Mouse (Mus musculus) liver (tissue): ENCODE data around the gene Srrm2.
"Not testable (repeated sequence)": the region's sequence is repeated elsewhere in the genome, so short reads cannot be mapped to it uniquely, and the experiment has no call there.

ENCODE experiments used
- DNase-seq: peaks from one replicate; pipeline ENCODE4 v3.0.0-alpha.2; 2020; ENCODE audit warnings: mixed read lengths

Srrm2 gene

DNA sequence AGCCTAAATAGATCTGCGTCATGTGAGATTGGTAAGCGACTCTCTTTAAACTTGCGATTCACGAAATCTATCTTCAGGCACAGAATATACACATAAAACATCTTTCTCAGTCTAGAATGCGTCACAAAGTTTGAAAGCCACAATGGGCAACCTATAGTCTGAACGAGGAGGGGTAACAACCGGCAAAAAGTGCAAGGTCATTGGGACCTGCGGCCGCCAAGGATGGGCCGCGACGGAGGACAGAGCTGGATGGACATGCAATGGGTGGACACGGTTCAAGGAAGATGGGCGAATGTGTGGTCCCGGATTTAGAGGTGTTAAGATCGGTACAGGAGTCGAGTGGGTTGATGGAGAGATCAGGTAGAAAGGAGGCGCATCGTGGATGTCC lies 19.4 kb upstream of the Srrm2 start:
- peak; percentile 53 for DNase-seq

DNA sequence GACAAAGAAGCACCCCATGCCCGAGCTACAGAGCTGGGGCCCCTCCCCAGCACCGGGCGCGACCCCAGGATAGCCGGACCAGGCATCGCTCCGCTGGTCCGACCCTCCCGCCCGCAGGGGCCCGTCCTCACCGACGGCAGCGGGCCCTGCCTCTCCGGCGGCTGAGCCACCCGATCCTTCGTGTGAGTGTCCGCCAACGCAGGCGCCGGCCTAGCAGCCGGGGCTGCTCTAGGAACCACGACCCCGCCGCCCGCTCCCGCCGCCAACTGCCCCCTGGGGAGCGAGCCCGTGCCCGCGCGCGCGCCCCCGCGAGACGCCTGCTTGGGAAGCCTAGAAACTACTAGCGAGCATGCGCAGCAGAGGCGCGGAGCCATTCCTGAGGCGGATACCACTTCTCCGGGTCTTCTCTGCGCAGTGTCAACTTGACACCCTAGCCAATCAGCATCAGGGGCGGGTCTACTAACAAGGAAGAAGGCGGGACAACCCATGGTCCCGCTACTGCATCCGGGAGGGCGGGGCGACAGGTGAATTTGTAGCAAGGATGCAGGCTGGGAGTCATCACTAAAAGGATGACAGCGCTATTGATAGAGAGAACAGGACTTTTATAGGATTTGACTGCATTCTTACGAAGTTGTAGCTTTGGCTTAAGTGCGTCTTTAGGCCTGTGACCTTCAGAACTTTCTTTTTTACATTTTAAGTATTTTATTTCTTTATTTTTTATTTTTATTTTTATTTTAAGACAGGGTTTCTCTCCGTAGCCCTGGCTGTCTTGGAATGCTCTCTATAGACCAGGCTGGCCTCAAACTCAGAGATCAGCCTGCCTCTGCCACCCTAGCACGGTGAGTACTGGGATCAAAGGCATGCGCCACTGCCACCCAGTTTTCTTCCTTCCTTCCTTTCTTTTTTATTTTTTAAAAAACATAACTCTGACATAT lies 18.8 kb upstream of the Srrm2 start, which contains the start of gene Flywch1:
TSS of gene Flywch1 (minus strand) at position 319 of the 935 bp plus-strand sequence.
- DNase-seq: peak; percentile 98

DNA sequence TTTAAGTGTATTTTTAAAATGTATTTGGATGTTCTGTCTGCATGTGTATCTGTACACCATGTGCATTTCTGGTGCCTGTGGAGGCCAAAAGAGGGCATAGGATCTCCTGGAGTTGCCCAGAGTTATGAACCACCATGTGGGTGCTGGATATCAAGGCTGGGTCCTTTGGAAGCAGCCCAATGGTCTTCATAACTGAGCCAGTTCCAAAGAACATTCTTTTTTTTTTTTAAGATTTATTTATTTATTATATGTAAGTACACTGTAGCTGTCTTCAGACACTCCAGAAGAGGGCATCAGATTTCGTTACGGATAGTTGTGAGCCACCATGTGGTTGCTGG lies 18.1 kb upstream of the Srrm2 start:
- DNase-seq: not testable (repeated sequence)

DNA sequence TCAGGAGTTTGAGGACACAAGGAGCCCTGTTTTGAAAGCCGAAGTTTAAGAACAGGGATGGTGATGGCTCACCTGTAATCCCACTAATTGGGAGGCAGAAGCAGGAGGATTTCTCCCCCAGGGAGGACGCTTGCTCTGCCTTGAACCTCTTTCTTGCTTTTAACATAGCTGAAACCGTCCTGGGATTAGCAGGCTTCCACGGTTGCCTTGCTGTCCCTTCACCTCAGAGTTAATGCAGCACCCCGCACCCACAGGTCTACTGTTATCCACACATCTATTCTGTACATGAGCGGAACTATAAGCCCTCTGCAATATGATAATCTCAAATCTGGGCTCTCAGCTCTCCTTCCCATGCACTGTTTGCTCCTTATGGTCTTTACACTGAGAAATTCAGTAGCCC lies 16.7 kb upstream of the Srrm2 start:
- DNase-seq: no peak

DNA sequence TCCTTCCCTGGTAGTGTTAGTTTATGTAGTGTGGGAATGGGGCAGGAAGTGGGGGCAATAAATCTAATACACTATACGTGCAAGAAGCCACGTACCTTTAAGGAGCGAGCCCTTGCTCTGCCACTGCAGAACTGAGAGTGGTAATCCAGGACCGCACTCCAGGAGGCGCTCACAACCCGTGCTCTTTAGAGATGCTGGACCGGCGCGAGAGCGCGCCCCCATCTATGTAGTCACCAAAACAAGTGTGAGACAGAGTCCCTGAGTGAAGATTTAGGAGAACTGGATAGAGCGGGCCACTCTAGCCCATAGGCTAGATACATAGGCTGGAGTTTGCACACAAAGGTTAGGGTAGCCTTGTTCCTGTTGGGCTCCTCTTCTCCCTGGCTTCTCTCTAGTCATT lies 16.2 kb upstream of the Srrm2 start:
- peak; percentile 79 for DNase-seq

DNA sequence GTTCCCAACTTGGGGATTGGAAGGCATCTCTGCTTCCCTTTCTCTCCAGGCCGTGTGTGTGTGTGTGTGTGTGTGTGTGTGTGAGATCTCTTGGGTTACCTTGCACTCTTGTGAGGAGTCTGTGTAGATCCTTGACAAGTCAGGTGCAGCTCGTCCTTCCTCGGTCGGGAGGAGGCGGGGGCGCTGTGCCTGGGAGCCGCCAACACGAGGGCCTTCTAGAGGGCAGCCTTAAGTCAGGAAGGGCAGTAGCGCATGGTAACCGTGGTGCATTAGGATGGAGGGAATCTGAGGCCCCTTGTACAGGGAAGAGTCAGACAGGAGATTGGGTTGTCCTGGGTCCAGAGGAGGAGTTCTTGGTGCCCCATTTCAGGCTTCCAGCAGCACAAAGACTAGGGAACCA lies 14.1 kb upstream of the Srrm2 start:
- no peak for DNase-seq

DNA sequence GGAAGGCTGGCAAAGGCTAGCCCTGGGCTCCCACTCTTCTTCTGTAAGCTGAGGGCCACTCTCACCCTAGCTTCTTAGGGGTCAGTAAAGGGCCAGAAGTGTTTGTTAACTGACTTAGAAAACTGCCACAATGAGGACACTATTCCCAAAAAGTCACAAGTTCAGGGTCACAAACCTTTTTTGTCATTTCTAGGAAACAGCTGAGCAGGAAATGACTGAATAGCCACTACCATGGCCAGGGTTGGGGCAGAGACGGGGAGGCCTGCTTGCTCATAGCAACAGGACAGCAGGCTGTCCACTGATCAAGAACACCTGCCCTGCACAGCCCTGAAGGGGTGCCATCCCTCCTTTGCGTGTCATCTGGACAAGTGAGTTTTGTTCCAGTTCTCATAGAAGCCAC lies 13.2 kb upstream of the Srrm2 start:
- no peak for DNase-seq

DNA sequence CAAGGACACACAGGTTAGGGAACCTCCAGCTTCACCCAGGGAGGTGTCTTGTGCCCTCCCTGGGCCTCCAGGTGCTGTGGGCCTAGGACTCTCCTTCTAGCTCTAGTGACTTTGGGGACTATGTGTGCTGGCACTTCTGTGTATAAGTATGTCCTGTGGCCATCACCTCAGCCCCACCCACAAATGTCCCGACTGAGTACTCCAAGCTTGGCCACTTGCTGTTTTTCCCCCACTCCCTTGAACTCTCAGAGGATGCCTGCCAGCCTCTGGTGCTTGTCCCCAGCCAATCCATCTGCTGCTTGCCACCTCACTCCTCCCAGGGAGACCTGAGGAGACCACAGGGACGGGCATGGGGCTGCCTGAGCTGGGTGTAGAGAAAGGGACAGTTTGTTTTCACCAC lies 11.9 kb upstream of the Srrm2 start:
- DNase-seq: no peak

DNA sequence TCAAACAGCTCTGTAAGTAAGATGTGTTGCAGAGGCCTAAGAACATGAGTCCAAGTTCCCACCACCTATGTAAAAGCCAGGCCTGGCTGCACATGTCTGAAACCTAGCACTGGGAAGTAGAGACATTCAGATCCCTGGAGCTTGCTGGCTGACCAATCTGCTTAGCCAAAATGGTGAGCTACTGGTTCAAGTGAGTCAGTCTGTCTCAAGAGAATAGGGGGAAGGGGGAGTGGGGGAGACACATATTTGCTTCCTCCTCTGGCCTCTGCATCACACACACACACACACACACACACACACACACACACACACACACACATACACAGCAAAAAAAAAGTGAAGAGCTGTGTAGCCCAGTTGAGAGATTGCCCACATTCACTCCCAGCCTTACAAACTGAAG lies 7.0 kb upstream of the Srrm2 start:
- no peak for DNase-seq

DNA sequence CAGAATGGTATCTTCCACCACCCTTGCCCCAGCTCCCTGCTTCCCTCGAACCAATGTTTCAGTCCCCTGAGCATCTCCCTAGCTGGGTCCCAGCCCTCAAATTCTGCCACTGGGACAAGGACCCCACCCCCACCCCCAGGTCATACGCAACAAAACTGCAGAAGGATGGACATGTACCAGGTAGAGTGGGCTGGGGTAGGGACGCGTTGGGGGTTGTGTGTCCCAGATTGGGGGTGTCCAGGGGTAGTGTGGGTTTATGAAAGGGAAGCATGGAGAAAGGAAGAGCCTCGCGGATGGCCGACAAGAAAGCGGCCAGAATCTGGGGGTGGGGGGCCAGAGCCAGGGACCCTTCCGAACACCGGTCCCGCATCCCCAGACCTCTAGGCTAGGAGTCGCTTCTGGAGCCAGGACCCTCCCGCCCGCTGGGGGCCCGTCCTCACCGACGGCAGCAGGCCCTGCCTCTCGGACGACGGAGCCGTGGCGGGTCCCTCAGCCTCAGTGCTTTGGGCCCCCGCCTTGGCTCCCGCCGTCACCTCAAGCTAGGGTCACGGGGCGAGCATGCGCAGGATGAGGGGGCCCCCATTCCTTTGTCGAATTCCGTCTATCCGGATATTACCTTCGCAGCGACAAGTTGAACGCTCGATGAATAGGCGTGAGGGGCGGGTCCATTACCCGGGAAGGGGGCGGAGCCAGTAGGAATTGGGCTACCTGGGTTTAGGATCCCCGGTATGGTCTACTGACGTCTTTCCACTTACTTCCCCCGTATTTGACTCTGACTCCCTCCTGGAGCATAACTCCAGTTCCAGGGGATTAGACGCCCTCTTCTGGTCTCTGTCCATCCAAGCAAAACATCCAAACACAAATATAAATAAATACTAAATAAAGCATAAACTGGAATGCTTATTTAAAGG lies 4.5 kb upstream of the Srrm2 start, which contains the start of gene Flywch2:
TSS of gene Flywch2 (minus strand) at position 521 of the 911 bp plus-strand sequence.
- peak; percentile 84 for DNase-seq

DNA sequence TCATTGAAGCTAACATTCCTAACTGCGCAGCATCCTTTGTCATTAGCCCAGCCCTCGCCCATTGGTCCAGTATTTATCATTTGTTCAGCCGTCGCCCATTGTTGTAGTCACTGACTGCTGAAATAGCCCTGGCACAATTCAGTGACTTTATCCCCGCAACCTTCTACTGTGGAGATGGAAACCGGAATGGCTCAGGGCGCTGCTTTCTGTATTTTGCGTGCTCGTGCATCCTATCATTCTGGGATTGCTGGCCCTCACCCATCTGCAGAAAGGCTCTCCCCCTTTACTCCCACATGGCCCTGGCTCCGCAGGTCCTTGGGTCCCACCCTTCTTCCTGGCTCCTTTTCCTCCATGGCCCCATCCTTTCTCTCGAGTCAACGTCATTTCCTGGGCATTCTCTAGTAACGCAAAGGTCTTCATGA lies 3.8 kb upstream of the Srrm2 start:
- no peak for DNase-seq

DNA sequence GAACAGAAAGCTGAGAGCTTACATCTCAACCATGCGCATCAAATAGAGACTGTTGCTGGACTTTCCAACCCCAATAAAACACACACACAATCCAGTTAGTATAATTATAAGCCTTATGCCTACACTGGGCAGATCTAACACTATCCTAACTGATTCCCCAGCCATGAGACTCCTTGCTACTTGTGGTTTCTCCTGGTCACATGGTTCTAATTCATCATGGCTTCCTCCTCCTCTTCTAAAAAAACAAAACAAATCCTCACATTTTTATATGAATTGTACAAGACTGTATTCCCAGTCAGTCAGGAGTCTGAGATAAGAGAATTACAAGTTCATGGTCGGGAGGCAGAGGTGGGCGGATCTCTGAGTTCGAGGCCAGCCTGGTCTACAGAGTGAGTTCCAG lies 1.4 kb upstream of the Srrm2 start:
- DNase-seq: no peak

DNA sequence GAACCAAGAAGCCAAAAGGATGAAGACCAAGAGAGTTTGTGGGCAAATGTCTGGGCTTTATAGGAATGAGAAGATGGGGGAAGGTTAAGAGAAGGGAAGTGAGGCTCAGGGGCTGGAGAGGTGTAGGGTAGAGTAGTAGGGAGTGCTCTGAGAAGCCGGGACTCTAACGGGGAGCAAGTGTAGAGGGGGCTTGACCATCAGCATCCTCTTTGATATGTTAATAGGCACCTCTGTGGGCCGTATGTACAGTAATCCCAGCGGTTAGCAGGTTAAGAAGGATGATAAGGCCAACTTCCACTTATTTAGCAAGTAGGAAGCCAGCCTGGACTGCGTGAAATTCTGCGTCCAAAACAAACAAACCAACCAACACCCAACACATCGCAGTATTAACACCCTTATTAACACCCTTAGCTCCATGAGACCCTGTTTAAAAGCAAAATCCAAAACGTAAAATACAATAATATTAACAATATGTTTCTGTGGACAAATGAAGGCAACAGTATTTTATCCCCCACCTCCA lies 523 bp upstream of the Srrm2 start:
- no peak for DNase-seq

DNA sequence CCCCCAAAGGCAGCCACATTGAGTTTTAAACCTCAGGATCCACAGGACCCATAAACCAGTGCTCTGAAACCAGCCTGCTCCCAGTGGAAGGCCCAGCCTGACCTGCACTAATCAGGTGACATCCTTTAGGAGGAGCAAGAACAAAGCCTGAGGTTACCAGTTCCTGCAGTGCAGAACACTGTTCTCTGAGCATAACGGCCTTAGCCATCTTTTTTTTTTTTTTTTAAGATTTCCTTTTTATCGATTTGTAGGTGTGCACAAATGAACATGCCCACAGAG lies 686 bp downstream of the Srrm2 start:
- no peak for DNase-seq

DNA sequence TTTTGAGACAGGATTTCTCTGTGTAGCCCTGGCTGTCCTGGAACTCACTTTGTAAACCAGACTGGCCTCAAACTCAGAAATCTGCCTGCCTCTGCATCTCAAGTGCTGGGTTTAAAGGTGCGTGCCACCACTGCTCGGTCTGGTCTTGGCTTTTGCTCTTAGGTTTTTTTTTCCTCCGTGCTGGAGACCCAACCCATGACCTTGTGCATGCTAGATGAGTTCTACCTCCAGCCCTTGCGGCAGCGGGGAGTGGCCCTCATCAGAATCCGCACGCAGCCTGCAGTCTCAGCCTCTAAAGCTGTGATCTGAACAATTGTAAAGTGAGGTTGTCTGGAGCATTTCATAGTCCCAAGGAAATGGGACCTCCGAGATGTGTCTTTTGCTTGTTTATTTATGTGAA lies 5.0 kb downstream of the Srrm2 start:
- DNase-seq: no peak

DNA sequence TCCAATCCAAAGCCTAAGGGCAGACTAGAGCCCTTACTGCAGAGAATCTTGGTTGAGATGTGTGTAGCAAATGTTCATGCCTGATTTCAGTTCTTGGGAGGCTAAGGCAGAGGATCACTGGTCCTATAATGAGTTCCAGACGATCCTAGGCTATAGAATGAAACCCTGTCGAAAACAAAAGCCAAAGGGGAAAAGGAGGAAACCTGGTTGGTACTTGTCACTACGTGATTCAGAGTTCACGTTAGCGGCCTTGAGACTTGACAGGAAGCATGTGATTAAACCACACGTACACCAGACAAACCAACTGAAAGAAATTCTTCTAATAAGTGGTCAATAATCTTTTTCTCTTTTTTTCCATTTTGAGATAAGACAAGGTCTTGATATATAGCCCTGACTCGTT lies 7.0 kb downstream of the Srrm2 start:
- DNase-seq: no peak

DNA sequence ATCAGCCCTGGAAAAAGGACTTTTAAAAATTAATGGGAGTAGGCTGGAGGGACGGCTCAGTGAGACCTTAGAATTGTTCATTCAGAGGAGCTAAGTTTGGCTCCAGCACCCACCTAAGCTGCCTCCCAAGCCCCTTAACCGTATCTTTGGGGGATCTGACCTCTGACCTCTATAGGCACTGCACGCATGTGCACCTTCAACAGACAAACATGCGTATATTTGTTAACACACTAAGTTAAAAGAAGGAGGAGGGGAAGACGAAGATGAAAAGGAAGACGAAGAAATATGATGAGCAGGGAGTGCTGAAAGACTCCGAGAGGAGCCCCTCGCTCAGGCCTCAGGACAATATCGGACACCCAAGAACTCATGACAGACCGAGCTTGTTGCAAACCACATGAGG lies 11.3 kb downstream of the Srrm2 start:
- DNase-seq: no peak

DNA sequence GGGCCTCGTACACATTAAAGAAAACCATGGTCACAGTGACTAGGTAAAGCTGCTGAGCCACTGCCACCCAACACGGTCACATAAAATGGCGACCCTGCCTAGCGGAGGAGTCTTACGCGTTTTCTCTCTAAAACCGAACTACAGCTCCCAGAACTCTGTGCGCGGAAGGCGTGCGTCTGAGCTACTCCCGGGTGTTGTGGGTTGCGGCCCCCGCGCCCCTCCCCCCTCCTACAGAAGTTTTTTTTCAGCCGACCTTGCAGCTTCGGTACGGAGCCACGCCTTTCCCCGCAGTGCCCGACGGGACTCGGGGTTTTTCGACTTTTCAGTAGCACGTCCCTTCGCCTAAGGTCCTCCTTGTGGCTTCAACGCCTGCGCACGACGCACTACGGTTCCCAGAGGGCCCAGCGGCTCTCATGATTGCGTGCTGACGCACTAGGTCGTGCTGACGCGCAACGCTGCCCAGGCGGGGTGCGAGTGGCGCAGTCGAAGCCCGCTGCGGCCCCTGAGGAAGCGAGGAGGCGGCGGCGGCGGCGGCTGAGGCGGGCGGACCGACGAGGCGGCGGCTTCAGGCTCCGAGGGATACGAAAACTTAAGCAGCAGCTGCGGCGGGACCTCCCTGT lies 12.5 kb downstream of the Srrm2 start:
- peak; percentile 96 for DNase-seq

DNA sequence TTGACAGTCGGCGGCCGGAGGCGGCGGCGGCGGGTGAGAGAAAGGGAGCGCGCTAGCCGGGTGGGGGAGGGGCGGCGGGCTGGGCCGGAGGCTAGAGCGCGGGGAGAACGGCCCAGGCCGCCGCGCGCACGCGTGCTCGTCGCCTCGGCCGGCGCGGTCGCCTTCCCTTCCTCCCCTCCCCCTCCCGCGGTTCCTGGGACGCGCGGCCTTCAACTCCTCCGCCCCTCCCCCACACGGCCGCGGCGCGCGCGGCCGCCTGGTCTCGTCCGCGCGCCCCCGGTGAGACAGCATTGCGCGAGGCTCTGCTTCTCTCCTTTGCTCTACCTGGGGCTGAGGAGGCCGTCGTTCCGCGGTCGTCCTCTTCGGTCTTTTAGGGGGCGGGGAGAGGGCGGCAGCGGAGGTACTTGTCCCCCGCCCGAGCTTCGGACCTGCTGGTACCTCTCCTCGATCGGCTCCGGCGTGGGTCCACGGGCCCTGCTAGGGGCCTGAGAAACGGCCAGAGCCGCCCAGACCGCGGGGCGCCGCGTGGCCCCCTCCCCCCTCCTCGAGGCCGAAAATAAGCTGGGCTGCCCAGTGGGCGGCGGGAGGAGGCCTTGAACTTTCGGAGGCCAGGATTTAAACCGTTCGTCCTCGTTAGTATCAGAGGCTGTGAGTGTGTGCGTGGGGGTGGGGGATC lies 13.2 kb downstream of the Srrm2 start:
- peak; percentile 94 for DNase-seq

DNA sequence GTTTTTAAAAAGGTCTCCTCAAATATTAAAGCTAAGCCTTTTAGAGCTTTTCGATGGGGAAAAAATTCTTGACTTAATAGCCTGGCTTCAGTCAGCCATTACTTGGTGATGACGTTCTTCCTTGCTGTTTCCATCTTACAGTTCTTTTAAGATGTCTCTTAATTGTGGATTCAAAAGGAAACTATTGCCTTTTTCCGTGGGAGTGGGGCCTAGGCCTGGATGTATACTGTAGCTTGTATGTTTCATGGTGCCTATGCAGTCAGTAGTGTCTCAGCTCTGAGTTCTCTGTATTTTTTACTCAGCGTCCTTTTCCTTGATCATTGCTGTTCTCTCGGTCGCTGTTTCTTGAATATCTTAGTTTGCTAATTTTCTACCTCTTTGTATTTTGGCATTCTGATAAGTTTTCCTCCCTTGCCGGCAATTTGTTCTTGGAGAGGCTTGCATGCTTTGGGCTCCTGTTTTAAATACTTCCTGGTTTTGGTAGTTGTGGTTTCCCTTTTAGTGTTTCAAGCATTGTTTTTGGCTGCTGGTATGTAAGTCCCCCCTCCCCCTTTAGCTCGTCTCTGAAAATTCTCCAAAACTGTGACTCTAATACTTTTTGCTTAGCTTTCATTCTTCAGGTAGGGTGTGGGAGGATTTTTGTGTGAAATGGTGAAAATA lies 14.2 kb downstream of the Srrm2 start:
- DNase-seq: no peak

DNA sequence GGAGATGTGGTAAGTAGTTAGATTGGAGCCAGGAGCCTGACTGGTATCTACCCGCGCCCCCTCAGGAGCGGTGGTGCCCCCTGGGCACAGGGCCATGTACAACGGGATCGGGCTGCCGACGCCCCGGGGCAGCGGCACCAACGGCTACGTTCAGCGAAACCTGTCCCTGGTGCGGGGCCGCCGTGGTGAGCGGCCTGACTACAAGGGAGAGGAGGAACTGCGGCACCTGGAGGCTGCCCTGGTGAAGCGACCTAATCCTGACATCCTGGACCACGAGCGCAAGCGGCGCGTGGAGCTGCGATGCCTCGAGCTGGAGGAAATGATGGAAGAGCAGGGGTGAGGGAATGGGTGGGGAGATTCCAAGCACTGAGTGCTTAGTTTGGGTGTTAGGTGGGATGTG lies 16.5 kb downstream of the Srrm2 start:
- DNase-seq: no peak

DNA sequence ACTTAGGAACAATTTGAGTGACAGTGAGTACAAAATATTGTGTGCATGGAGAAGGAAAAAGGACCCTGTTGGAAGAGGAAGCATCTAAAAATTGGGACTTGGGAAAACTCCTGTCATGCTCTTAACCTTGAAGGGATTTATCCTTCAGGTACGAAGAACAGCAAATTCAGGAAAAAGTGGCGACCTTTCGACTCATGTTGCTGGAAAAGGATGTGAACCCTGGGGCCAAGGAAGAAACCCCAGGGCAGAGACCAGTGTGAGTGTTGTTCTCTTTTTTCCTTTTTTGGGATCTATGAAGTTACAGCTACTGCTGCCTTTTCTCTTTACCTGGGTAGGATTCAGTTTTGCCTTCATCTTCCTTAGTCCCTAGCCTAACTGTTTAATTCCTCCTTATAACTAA lies 17.6 kb downstream of the Srrm2 start:
- DNase-seq: no peak
